Mouse (Mus musculus) embryonic facial prominence, embryonic 15.5 days (tissue): ENCODE results near the gene Tuba1c. TPM values are rescaled to one million over a fixed set of nuclear protein-coding genes. Genes with fewer than 3 reads are reported as not detected.
"Not testable (repeated sequence)": the region's sequence is repeated elsewhere in the genome, so short reads cannot be mapped to it uniquely, and the experiment has no call there.

ENCODE experiments used
- ATAC-seq: fragments of 200-750 bp; cut with Nextera tagmentation; 2 replicates; pipeline ENCODE4 v1.8.0; 2017; ENCODE audit warnings: low read depth, moderate TSS enrichment; ENCODE audit not compliant: insufficient number of reproducible peaks, low FRiP score, low TSS enrichment
- H3K27ac ChIP-seq: fragments of 300-500 bp; sonication (generic); replicated peaks from 2 replicates; pipeline ENCODE4 v1.5.1; 2015; ENCODE audit warnings: mild to moderate bottlenecking, inconsistent platforms
- H3K27me3 ChIP-seq: fragments of 300-500 bp; sonication (generic); 2 replicates; pipeline ENCODE4 v1.6.1; 2015; ENCODE audit warnings: inconsistent platforms
- H3K36me3 ChIP-seq: fragments of 300-500 bp; sonication (generic); 2 replicates; pipeline ENCODE4 v1.6.1; 2015; ENCODE audit warnings: mild to moderate bottlenecking, inconsistent platforms
- H3K4me1 ChIP-seq: fragments of 300-500 bp; sonication (generic); 2 replicates; pipeline ENCODE4 v1.6.1; 2015; ENCODE audit warnings: inconsistent platforms
- H3K4me2 ChIP-seq: fragments of 300-500 bp; sonication (generic); replicated peaks from 2 replicates; pipeline ENCODE4 v1.6.1; 2015; ENCODE audit warnings: mild to moderate bottlenecking, inconsistent platforms
- H3K4me3 ChIP-seq: fragments of 300-500 bp; sonication (generic); replicated peaks from 2 replicates; pipeline ENCODE4 v1.5.1; 2015; ENCODE audit warnings: mild to moderate bottlenecking, inconsistent platforms
- H3K9ac ChIP-seq: fragments of 300-500 bp; sonication (generic); 2 replicates; pipeline ENCODE4 v1.6.1; 2015; ENCODE audit warnings: inconsistent platforms
- H3K9me3 ChIP-seq: fragments of 300-500 bp; sonication (generic); replicated peaks from 2 replicates; pipeline ENCODE4 v1.6.1; 2016; ENCODE audit warnings: inconsistent platforms
- WGBS: fragments of 180-500 bp; shearing (Covaris S2); methylation state at CpG from one replicate; pipeline ENCODE4 v1.1.7; 2015; 5-methylcytosine and 5-hydroxymethylcytosine counted together
- polyA plus RNA-seq: library from polyadenylated mRNA; unstranded; fragments of >200 nt; fragmentation: Nextera tagmentation; extraction: Ambion mirVana; gene quantifications from 2 replicates; pipeline ENCODE4 v1.2.1, GENCODE M21; 2015

The Tuba1c gene
- polyA plus RNA-seq, 1 experiment from 2014 or later = 134 TPM

DNA sequence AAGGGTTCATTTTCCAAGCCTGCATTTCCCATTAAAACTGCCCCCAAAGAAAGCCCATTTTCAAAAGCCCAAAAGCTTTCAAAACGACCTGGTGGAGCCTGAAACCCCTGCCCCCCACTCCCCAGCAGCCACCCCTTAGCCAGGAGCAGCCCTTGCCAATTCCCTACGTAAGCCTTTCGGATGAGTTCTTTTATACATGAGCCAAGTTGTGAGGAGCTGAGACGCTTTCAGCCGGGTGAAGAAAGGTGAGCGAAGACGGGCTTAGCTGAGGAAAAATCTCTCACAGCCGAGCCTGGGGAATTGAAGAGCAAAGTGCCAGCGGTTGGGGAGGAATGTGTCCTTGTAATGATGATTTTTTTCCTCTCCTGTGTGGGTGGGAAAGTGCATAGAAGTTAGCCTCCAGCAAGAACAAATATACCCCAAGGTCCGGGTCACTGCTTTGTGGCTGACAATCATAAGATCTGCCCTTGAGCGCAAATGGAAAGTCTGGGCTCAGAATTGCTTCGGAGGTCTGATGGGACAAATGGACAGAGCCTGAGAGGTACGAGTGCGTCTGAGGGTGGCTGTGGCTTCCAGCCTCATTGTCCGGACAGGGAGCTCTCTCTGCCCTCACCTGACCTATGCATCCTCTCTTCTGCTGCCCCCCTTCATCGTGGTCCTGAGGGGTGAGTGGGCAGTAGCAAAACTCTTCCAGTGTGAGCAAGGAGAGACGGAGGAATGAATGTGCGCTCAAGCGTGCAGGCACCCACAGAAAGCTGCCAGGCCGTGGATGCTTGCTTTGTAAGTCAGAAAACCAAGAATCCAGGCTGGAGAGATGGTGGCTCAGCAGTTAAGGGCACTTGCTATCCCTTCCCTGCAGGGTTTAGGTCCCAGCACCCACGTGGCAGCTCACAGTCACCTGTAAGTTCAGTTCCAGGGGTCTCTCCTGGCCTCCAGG, 11.5 kb downstream of the Tuba1c start:
- no peak overlapping the region for H3K9ac ChIP-seq
- no peaks in the 10 kb centered on the region for H3K9me3 ChIP-seq
- peaks cover 10% of the 10 kb centered on the region; the same call in 1 of the 2 replicates for H3K4me1 ChIP-seq
- H3K27ac ChIP-seq = no peak overlapping the region
- 45% methylated on average over 21 of the region's 21 CpGs for WGBS
- peaks cover 11% of the 10 kb centered on the region; the same call in 1 of the 2 replicates for H3K36me3 ChIP-seq
- 0 out of 2 replicates have a peak, but pooled peaks cover 2% of the 10 kb centered on the region for H3K27me3 ChIP-seq
- ATAC-seq = no peak
- no peak overlapping the region for H3K4me3 ChIP-seq
- no peak overlapping the region for H3K4me2 ChIP-seq

DNA sequence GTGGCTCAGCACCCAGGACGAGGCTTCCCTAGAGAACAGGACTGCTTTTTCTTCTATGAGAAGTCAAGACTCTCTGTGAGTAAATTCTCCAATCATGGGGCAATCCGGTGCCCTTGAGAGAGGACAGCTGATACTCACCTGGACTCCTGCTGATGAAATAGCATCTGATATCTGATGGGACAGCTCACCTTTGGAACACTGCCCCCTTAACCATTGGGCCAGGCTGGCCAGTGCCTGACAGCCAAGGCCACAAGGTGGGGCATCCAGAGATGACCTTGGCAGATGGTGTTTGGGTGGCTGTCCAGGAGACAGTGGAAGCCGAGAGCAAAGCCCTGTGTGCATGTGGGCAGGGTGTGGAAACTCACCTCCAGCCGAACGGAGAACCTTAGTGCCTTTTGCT, 12.6 kb downstream of the Tuba1c start:
- Histone ChIP-seq H3K4me3 (no peak overlapping the region), H3K36me3 (peaks cover 4% of the 10 kb centered on the region; the same call in 1 of the 2 replicates), H3K9ac (no peak overlapping the region), H3K27ac (no peak overlapping the region), H3K4me1 (peaks cover 10% of the 10 kb centered on the region; the same call in 1 of the 2 replicates), H3K27me3 (0 out of 2 replicates have a peak, but pooled peaks cover 2% of the 10 kb centered on the region), H3K9me3 (no peaks in the 10 kb centered on the region), H3K4me2 (no peak overlapping the region)
- no peak for ATAC-seq
- WGBS = 80% methylated on average over 5 of the region's 5 CpGs

DNA sequence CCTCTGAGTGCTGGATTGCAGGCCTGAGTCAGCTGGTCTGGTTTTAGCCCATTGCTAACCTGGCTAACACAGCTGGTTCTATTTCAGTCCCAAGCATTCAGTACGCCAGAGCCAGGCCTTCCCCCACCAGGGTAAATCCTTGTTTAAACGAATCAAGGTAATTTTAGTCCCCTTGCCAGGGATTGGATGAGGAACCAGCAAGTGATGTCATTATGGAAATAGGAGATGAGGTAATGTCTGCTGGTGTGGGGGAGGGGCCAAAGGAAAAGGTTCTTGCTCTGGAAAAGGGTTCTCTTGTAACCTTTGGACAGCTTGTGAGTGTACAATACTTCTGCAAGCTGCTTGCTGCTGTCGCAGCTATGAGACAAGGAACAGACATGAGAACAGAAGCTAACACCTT, 15.2 kb downstream of the Tuba1c start:
- WGBS = 40% methylated on average over 3 of the region's 3 CpGs
- no peak overlapping the region for H3K4me2 ChIP-seq
- H3K36me3 ChIP-seq = no peaks in the 10 kb centered on the region
- peaks cover 10% of the 10 kb centered on the region; the same call in 1 of the 2 replicates for H3K4me1 ChIP-seq
- H3K9me3 ChIP-seq = no peaks in the 10 kb centered on the region
- no peak overlapping the region for H3K4me3 ChIP-seq
- H3K27ac ChIP-seq = no peak overlapping the region
- no peak overlapping the region for H3K9ac ChIP-seq
- H3K27me3 ChIP-seq = peaks cover 4% of the 10 kb centered on the region; the same call in 1 of the 2 replicates
- no peak for ATAC-seq

DNA sequence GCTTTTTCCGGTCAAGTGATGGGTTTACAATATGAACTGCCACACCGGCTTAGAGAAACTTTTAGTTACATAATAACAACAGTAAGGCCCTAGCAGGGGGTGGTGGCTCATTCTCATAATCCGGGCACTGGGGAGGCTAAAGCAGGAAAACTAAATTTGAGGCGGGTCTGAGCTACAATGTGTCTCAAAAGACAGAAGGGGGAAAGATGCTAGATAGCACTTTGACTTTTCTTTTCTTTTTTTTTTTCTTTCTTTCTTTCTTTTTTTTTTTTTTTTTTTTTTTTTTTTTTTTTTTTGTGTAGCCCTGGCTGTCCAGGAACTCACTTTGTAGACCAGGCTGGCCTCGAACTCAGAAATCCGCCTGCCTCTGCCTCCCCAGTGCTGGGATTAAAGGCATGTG, 16.0 kb downstream of the Tuba1c start:
- not testable (repeated sequence) for H3K9me3 ChIP-seq, H3K4me2 ChIP-seq, ATAC-seq, H3K36me3 ChIP-seq, H3K27ac ChIP-seq, H3K4me1 ChIP-seq, H3K4me3 ChIP-seq, H3K9ac ChIP-seq
- H3K27me3 ChIP-seq = peaks cover 10% of the 10 kb centered on the region
- 86% methylated on average over 6 of the region's 6 CpGs for WGBS

DNA sequence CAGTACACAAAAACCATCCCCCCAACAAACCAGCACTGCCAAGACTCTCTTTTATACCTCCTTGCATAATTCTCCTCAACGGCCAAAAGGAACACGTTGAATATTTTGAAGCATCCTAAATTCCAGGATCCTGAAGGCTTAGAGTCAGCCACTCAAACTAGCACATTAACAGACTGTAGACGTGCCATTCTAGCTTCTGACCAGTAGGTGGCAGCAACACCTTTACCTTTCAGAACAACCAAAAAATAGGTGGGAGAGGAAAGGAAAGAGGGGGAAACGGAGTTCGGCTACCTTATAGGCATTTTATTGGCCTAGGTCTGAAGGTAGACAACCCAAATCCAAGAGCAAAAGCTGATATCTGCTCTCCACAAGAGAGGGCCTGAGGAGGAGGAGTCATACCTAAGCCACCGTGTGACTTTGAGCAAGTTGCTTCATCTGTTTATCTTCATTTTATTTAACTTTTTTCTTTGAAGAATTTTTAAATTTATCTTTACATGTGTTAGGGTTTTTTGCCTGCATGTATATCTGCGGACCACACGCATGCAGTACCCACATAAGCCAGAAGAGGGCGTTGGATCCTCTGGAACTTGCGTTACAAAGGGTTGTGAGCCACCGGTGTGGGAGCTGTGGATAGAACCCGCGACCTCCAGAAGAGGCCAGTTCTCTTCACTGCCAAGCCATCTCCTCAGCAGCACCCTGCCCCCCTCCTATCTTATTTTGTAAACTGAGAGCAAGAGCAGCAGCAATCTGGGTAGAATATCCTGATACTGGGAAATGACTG, 20.0 kb downstream of the Tuba1c start:
- WGBS = 31% methylated on average over 13 of the region's 13 CpGs
- Histone ChIP-seq H3K27ac (no peak overlapping the region), H3K9me3 (no peaks in the 10 kb centered on the region), H3K4me2 (no peak overlapping the region), H3K36me3 (no peaks in the 10 kb centered on the region), H3K4me3 (no peak overlapping the region), H3K9ac (no peak overlapping the region), H3K27me3 (peaks cover 35% of the 10 kb centered on the region), H3K4me1 (peaks cover 7% of the 10 kb centered on the region)
- ATAC-seq = no peak

DNA sequence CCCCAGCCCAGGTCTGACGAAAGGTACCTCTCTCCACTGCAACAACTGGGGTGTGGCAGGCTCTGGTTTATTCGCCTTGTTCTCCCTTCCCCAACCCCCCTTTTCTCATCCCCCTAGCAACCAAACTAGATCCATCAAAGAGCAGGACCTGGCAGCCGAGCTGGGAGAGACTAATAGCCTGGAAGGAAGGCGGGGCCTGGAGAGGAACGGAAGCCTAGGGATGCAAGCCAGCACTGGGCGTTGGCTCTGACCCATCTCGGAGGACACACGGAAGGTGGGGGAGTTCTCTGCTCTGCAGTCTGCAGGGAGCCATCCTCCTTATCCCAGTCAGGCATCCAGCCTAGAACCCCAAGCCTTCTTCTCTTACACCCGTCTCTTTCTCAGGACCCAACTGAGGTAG, 23.7 kb downstream of the Tuba1c start:
- Histone ChIP-seq H3K4me1 (peaks cover 32% of the 10 kb centered on the region), H3K9me3 (no peaks in the 10 kb centered on the region), H3K4me3 (no peak overlapping the region), H3K9ac (no peak overlapping the region), H3K36me3 (no peaks in the 10 kb centered on the region), H3K27ac (no peak overlapping the region), H3K4me2 (no peak overlapping the region), H3K27me3 (peaks cover 70% of the 10 kb centered on the region)
- no peak for ATAC-seq
- 13% methylated on average over 9 of the region's 9 CpGs for WGBS

DNA sequence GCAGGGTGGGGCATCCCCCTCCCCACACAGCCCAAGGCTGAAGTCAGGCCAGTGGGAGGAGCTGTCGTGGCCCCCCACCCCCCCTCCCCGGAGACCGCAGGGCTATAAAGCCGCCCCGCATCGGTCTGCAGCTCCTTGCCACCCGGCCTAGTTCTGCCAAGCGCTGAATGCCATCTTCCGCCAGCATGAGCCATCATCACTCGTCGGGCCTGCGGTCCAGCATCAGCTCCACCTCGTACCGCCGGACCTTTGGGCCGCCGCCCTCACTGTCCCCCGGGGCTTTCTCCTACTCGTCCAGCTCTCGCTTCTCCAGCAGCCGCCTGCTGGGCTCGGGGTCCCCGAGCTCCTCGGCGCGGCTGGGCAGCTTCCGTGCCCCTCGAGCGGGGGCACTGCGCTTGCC, 25.3 kb downstream of the Tuba1c start, which contains the start of gene Prph:
TSS of gene Prph (plus strand) at position 135 of the 400 bp plus-strand sequence.
- H3K4me3 ChIP-seq = peak within 1 kb of the TSS; percentile 43
- no peak for ATAC-seq
- peaks cover 32% of the 10 kb centered on the region for H3K4me1 ChIP-seq
- 1% methylated on average over 26 of the region's 30 CpGs for WGBS
- peaks cover 86% of the 10 kb centered on the region for H3K27me3 ChIP-seq
- no peaks in the 10 kb centered on the region for H3K9me3 ChIP-seq
- peak within 1 kb of the TSS; percentile 75 for H3K4me2 ChIP-seq
- H3K36me3 ChIP-seq = no peaks in the 10 kb centered on the region
- H3K9ac ChIP-seq = 0 out of 2 replicates have a peak within 1 kb of the TSS, but pooled peaks have one; percentile 12
- no peak within 1 kb of the TSS for H3K27ac ChIP-seq

DNA sequence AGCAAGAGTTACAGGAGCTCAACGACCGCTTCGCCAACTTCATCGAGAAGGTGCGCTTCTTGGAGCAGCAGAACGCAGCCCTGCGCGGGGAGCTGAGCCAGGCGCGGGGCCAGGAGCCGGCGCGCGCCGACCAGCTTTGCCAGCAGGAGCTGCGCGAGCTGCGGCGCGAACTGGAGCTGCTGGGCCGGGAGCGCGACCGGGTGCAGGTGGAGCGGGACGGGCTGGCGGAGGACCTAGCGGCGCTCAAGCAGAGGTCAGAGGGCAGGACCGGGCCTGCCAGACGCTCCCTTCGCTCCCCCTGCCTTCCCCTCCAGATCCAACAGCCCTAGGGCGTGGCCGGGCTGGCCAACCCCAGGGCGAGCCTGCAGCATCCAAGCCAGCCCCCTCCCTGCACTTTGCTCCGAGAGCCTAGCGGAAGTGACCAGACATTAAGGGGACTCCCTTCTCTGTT, 25.8 kb downstream of the Tuba1c start:
- no peak for ATAC-seq

DNA sequence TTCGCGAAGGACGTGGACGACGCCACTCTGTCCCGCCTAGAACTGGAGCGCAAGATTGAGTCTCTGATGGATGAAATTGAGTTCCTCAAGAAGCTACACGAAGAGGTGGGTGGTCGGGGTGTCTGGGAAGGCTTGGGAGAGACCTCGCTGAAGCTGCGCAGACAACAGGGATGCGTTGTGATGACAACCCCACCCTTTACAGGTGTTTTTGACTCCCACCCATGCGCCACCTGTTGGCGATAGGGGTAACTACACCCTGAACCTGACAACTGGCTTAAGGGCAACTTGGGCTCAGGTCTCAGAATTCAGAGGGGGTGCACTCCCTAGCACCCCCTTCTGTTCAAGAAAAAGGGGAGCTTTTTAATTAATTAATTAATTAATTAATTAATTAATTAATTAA, 26.6 kb downstream of the Tuba1c start:
- Histone ChIP-seq H3K36me3 (no peaks in the 10 kb centered on the region), H3K27ac (no peak overlapping the region), H3K9me3 (no peaks in the 10 kb centered on the region), H3K27me3 (peaks cover 85% of the 10 kb centered on the region), H3K4me1 (peaks cover 32% of the 10 kb centered on the region), H3K4me3 (peak overlapping the region; percentile 43; the same call in 1 of the 2 replicates), H3K9ac (no peak overlapping the region), H3K4me2 (peak overlapping the region; percentile 75)
- 5% methylated on average over 14 of the region's 14 CpGs for WGBS
- ATAC-seq = no peak

More for the DNA sequence above, 25.8 kb downstream of the Tuba1c start:
- Histone ChIP-seq H3K9me3 (no peaks in the 10 kb centered on the region), H3K4me2 (peak overlapping the region; percentile 75), H3K27me3 (peaks cover 85% of the 10 kb centered on the region), H3K4me3 (peak overlapping the region; percentile 43), H3K36me3 (no peaks in the 10 kb centered on the region), H3K4me1 (peaks cover 32% of the 10 kb centered on the region), H3K9ac (0 out of 2 replicates have a peak overlapping the region, but pooled peaks have one; percentile 12), H3K27ac (no peak overlapping the region)
- under 1% methylated on average over 37 of the region's 37 CpGs for WGBS

DNA sequence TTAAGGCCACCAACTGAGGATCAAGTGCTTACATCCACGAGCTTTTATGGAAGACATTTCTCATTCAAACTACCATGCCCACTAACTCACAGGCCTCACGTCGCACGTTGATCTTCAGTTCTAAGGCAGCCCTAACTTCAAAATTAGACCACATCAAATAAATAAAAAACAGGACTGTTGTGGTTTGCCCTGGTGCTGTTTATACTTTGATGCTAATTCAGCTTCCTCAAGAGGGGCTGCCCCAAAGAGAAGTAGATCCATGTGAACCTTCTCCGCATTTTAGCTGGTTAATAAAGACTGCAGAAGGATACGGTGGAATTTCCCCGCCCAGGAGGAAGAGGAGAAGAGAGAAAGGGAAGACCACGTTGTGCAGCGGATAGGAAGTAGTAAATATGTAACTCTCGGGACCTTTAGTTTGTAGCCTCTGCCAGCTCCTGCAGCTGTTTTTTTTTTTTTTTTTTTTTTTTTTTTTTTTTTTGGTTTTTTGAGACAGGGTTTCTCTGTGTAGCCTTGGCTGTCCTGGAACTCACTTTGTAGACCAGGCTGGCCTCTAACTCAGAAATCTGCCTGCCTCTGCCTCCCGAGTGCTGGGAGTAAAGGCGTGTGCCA, 36.0 kb downstream of the Tuba1c start:
- no peak for ATAC-seq
- Histone ChIP-seq H3K27ac (no peak overlapping the region), H3K4me2 (no peak overlapping the region), H3K36me3 (no peaks in the 10 kb centered on the region), H3K9me3 (no peaks in the 10 kb centered on the region), H3K4me1 (no peaks in the 10 kb centered on the region), H3K4me3 (no peak overlapping the region), H3K9ac (no peak overlapping the region), H3K27me3 (peaks cover 6% of the 10 kb centered on the region)
- WGBS = 55% methylated on average over 12 of the region's 12 CpGs
